Mouse (Mus musculus) retina, adult 2 months (tissue): ENCODE data around the gene Klf5.

Experiments used
- DNase-seq: peaks from one replicate; pipeline ENCODE4 v3.0.0-alpha.2; 2012; ENCODE audit warnings: low read depth, low spot score

Gene Klf5

GRCm38 (mm10) chr14:99298385-99299021 is at the start of gene Klf5:
Klf5 (plus strand) TSS chr14:99298691.
- DNase-seq, result peak; percentile 9

DNA sequence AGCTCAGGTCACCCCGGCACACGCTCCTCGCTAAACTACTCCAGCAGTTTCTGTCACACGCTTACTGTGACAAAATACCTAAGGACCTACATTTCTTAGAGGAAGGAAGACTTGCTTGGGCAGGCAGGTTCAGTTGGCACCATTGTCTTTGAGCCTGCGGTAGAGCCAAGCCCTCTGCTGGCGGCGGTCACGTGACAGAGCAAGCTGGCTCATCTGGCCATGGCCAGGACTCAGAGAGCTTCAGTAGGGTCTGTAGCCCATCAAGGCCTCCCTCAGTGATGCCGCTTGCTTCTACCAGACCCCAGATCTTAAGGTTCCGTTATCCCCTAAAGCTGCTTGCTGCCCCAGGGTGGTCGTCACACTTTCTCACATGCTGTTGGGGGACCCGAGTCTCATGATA is 36.5 kb upstream of the Klf5 start:
- DNase-seq, result no peak

DNA sequence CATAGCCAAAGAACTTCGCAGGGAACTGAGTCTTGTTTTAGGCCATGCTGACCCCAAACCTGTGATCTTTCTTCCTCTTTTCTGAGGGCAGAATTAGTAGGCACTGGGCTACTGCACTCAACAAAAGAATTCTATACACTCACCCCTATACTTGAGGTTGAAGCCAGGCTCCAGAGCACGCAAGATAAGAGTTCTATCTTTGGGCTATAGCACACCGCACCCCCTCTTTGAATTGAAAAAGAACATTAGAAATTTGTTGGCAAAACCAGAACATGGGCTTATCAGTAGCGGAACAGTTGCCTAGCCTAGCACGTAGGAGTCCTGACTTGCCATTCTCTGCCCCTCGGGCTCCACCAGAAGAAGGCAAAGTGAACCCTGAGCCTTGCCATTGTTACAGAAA is 34.7 kb upstream of the Klf5 start:
- no peak for DNase-seq

DNA sequence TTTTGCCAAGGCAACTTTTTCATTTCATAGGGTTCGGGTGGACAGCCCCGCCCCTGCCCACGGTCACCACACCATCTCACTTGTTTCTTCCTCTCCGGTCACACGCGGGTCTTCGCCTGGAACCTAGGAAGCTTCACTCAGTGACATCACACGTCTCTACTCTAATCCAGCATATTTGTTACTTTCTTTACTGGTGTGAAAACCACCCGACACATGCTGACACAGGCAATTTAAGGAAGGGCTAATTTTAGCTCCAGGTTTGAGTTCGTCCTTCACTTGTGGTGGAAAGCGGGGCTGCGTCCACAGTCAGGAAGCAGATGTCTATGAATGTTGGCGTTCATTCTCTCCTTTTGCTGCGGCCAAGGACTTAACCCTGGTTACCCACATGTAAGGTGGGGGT is 32.7 kb upstream of the Klf5 start:
- no peak for DNase-seq

DNA sequence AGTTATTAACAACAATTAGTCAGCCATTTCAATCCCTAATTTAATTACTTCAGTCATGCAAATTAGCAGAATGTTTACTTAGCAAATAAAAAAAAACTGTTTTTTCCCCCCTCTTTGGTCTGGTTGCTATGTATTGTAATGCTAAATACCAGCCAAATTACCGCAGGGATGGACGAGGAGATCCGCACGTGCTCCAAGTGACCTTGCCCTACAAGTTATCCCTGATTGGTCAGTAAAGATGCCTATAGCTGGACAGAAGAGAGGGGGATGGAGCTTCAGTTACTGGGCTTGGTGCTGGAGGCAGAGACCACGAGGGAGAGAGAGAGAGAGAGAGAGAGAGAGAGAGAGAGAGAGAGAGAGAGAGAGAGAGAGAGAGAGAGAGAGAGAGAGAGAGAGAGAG is 31.7 kb upstream of the Klf5 start:
- DNase-seq, result no peak

DNA sequence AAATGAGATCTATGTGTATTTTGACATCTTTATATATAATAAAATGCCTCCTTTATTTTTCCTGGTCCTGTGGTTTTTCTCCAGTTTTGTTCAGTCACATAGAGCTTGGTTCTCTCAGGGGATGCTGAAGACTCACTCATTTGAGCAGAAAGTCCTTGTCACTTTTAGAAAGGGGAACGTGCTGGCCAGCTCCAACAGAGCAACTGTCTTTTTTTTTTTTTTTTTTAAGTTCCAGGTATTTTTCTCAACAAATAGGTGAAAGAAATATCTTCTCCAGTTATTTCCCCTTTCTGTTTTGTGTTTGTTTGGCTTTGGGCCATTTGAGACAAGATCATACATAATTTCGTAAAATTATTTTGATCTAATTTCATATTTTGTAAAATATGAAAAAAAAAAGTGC is 24.4 kb upstream of the Klf5 start:
- DNase-seq, result no peak

DNA sequence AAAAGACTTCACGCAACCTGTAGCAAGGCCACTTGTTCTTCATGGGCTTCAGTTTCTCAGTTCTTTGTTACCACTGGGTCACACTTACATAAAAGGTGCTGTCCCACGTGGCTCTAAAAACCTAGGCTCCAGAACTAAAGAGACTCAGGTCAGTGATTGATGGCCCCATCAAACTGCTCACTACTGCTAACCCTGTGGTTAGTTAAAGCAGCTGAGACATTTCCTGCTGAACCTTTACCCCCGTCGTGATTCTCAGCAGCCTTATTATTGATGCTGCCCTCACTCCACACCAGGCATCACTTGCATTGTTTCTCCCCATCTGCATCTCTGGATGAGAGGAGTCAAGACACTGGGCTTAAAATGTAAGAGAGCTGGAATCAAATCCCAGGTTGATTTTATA is 22.7 kb upstream of the Klf5 start:
- no peak for DNase-seq

DNA sequence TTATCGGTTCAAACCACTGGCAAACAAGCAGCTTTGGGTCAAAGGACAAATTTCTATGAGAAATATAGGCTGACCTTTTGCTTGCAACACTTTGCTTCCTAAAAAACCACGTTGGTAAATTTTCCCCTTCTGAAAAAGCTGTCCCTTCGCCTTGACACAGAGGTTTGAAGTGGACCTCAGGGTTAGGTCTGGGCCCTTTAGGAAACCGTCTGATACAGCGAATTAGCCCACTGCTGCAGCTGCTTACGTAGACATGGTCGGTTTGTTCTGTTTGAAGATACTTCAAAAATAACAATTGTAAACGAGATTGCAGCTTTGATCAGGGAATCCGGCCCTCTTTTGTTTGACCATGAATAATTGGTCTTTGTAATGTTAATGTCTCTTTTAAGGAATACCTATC is 20.2 kb upstream of the Klf5 start:
- no peak for DNase-seq

- no peak for DNase-seq
Measured at GRCm38 (mm10) chr14:99278763-99279486, 19.6 kb upstream of the Klf5 start.

GRCm38 (mm10) chr14:99280399-99280798 is 18.1 kb upstream of the Klf5 start:
- DNase-seq, result no peak

DNA sequence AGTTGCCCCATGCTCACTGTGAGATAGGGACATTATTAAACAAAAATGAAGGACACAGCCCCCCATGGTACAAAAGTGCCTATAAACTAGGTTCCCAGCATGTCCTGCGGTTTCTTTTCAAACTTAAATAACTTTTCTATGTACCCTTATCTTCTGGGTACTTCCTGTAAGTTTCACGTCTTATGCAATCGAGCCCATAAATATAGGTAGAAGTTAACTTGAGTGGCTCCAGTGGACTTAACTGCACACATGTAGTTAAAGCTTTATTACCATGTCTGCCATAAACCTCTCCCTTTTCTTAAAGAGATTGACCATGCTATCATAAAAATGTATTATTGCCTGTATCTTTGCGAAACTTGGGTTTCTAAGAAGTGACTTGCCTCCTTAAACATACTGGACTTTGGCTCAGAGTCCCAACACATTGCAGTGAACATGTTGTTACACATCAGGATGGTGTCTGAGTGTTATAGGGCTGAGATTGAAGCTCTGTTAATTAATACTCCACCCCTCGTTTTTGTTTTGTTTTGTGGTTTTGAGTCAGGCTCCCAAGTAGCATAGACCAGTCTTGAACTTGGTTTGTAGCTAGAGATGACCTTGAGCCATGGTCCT is 17.6 kb upstream of the Klf5 start:
- DNase-seq, result no peak

DNA sequence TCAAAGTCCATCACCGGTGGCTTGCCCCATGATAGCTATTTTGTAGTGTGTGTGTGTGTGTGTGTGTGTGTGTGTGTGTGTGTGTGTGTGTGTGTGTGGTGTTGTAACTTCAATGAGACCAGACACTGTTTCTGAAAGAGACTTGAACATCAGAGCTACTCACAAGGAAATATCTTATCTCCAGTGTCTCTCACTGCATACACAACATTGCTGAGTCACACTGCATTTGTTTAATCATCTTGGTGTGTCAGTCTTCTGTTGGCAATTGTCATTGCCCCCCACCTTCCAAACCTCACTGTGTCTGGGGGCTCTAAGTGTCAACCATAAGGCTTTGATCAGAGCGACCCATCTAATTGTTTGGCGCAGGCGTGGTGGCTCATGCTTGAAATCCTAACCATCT is 13.0 kb upstream of the Klf5 start:
- no peak for DNase-seq

GRCm38 (mm10) chr14:99292176-99292575 is 6.3 kb upstream of the Klf5 start:
- DNase-seq, result no peak

DNA sequence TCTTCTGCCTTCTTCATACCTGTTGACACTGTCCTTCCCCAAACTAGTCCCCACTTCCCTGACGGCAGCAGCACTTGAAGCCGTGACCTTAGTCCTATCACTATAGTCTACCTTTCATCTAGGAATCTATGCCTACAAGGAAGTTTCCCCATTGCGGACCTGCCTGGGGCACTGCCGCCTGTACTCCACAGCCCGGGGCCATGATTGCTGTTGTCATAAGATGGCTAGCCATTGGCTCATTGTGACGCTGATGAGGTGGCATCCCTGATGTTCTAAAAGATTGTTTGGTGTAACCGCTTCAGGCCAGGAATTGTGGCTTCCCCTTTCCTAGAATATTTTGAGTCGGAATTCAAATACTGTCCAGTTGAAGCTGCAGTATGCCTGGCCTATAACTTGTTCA is 4.1 kb upstream of the Klf5 start:
- no peak for DNase-seq

DNA sequence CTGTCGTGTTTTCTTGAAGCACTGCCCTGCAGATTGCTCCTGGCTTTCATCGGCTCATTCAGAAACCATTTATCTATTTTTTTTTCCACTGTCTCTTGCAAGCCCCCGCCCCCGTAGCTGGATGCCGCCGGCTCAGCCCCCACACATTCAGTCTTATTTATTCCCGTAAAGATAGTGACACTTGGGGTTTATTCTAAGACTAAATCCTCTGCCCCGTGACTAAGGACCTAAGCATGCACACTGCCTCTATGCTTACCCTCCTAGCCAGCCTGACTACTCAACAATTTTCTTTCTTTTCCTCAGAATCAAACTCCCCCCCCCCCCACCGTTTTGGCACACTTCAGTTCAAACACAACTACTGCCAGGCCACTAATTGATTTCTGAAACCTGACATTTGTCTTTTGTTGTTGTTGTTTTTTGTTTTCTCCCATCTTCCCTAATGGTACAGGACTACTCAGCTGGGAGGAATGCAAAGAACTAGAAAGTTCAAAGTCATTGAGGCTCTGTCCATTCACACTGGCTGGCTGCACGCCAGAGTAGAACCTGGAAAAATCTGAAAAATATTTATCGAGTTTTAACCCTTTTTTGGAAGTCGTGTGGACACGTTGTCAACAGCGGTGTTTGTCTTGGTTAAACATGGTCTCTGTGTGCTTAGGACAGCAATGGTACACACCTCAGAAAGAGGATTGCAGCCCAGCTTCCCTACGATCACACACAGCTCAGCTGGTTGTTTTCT is 2.7 kb upstream of the Klf5 start:
- no peak for DNase-seq

DNA sequence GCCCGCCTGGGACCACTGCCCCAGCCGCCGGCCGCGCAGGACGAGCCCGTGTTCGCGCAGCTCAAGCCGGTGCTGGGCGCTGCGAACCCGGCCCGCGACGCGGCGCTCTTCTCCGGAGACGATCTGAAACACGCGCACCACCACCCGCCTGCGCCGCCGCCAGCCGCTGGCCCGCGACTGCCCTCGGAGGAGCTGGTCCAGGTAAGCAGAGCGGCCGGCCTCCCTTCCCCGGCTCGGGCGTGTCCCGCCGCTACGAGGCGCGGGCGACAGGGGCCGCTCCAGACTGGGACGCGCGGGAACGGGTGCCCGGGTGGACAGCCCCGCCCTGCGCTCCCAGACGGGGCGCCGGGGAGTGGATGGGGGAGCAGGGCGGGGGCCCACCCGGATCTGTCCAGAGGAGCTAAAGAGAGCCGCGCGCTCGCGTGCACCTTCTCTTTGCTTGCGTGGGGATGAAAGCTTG is 561 bp downstream of the Klf5 start:
- DNase-seq, result no peak

DNA sequence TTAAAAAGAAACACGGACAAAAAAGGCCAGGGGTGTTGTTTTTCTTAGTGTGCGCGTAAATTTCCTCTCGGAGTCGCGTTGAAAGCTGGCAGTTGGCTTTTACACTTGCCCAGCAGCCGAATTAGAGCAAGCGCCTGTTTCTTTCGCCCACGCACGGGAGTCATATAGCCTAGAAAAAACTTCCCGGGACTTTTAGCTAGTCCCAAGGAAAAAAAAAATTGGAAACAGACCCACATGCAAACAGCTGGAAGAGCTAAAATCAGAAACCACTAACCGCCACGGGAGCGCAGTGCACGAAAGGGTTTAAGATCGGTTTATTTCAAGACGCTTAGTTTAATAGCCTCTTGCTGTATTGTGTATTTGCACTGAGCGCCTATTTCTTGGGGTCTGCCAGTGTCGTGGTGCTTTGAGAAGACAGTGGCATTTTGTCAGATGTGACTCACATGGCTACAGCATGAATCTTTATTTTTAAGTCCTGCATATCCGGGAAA is 1.3 kb downstream of the Klf5 start:
- no peak for DNase-seq

DNA sequence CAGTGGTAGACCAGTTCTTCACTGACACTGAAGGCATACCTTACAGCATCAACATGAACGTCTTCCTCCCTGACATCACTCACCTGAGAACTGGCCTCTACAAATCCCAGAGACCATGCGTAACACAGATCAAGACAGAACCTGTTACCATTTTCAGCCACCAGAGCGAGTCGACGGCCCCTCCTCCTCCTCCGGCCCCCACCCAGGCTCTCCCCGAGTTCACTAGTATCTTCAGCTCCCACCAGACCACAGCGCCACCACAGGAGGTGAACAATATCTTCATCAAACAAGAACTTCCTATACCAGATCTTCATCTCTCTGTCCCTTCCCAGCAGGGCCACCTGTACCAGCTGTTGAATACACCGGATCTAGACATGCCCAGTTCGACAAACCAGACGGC is 3.0 kb downstream of the Klf5 start:
- DNase-seq, result no peak

DNA sequence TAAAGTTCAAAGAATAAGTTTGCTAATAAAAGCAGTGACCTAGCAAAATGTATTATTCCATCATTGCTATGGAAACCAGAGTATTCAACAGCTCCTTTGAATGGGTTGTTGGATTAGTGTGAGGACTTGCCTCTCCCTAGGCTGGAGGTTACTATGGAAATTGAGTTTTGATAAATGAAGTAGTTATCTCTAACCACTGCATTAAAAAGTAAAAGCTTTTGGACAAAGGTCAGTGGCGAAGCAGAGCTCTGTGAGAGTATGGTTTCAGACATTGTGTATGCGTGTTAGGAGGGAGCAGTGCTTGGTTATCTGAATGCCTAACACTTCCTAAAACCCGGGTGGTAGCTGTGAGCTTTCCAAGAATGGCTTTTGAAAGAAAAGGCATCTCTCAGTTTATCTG is 5.9 kb downstream of the Klf5 start:
- no peak for DNase-seq

GRCm38 (mm10) chr14:99304997-99305792 is 6.7 kb downstream of the Klf5 start:
- no peak for DNase-seq

DNA sequence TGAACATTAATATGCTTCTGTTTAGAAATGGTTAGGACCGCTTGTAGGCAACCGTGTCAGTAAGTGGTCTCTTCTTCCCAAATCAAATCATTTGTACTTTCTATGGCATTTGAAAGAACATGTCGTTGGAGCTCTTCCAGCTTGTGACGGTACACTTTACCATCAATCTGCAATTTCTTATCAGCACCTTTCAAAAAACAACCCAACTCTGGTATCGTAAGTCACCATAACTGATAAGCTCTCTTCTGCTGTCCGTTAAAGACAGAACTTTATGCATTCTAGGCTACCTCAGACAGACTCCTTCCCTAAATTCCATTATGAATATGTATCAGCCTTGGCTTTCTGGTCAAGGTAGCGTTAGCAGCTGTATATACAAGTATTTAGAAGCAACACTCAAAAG is 7.9 kb downstream of the Klf5 start:
- DNase-seq, result no peak
